Mouse (Mus musculus): ENCODE measurements around the gene Btbd35f12.
"Not testable (repeated sequence)": the region's sequence is repeated elsewhere in the genome, so short reads cannot be mapped to it uniquely, and the experiment has no call there.

Btbd35f12 gene

GRCm38 (mm10) chrX:33313079-33313478, at the start of gene Btbd35f12:
Btbd35f12 (plus strand) TSS chrX:33313379.
- not testable (repeated sequence) for DNase-seq

- not testable (repeated sequence) for DNase-seq
Measured at GRCm38 (mm10) chrX:33353254-33353653, 40.1 kb downstream of the Btbd35f12 start.
